Mouse (Mus musculus): ENCODE results near the gene Prickle4.

GRCm38 (mm10) chr17:47672311-47673111, 22.0 kb downstream of the Prickle4 start:
- TF ChIP-seq CTCF (IDR thresholded peaks at IDR 0.05; ENCODE audit: low read depth) (no peak), EP300 (IDR thresholded peaks at IDR 0.05; ENCODE audit: low read depth) (no peak)
